Mouse (Mus musculus) forebrain, embryonic 11.5 days (tissue): ENCODE results near the gene Ctf1. TPM values are rescaled to one million over a fixed set of nuclear protein-coding genes. Genes with fewer than 3 reads are reported as not detected.

Source experiments
- ATAC-seq: fragments of 200-750 bp; cut with Nextera tagmentation; replicated peaks from 2 replicates; pipeline ENCODE4 v1.8.0; 2017; ENCODE audit warnings: moderate TSS enrichment; ENCODE audit not compliant: low FRiP score
- DNase-seq: peaks from one replicate; pipeline ENCODE4 v3.0.0-alpha.2; 2017; ENCODE audit warnings: low spot score
- H3K27ac ChIP-seq: fragments of 300-500 bp; sonication (generic); 2 replicates; pipeline ENCODE4 v1.5.1; 2014; ENCODE audit warnings: low read depth, low read length
- H3K27me3 ChIP-seq: fragments of 300-500 bp; sonication (generic); 2 replicates; pipeline ENCODE4 v1.6.1; 2014; ENCODE audit warnings: mild to moderate bottlenecking, low read length, mixed read lengths; ENCODE audit not compliant: control insufficient read depth, insufficient read depth
- H3K36me3 ChIP-seq: fragments of 300-500 bp; sonication (generic); 2 replicates; pipeline ENCODE4 v1.6.1; 2014; ENCODE audit warnings: mild to moderate bottlenecking, low read length, moderate library complexity, mixed read lengths; ENCODE audit not compliant: control insufficient read depth, insufficient read depth
- H3K4me1 ChIP-seq: fragments of 300-500 bp; sonication (generic); replicated peaks from 2 replicates; pipeline ENCODE4 v1.6.1; 2014; ENCODE audit warnings: low read length, mixed read lengths; ENCODE audit not compliant: control insufficient read depth, insufficient read depth
- H3K4me2 ChIP-seq: fragments of 300-500 bp; sonication (generic); 2 replicates; pipeline ENCODE4 v1.6.1; 2014; ENCODE audit warnings: low read depth, mild to moderate bottlenecking, low read length, moderate library complexity, mixed read lengths; ENCODE audit not compliant: severe bottlenecking
- H3K4me3 ChIP-seq: fragments of 300-500 bp; sonication (generic); 2 replicates; pipeline ENCODE4 v1.5.1; 2014; ENCODE audit warnings: low read depth, low read length
- H3K9ac ChIP-seq: fragments of 300-500 bp; sonication (generic); 2 replicates; pipeline ENCODE4 v1.6.1; 2014; ENCODE audit warnings: low read length
- H3K9me3 ChIP-seq: fragments of 300-500 bp; sonication (generic); 2 replicates; pipeline ENCODE4 v1.6.1; 2016; ENCODE audit warnings: low read length, mixed read lengths; ENCODE audit not compliant: control insufficient read depth
- WGBS: fragments of 180-500 bp; shearing (Covaris S2); extraction: QIAGEN DNeasy Blood & Tissue Kit; methylation state at CpG from one replicate; pipeline ENCODE4 v1.1.7; 2014; 5-methylcytosine and 5-hydroxymethylcytosine counted together
- polyA plus RNA-seq: library from polyadenylated mRNA; unstranded; fragments of >200 nt; fragmentation: Nextera tagmentation; extraction: Ambion mirVana; gene quantifications from 2 replicates; pipeline ENCODE4 v1.2.1, GENCODE M21; 2014

The Ctf1 gene
- polyA plus RNA-seq, 1 experiment from 2014 or later = 7.2 TPM

- H3K4me2 ChIP-seq = no peak overlapping the region
- H3K36me3 ChIP-seq = no peaks in the 10 kb centered on the region
- no peaks in the 10 kb centered on the region for H3K27me3 ChIP-seq
- WGBS = 89% methylated on average over 9 of the region's 9 CpGs
- no peaks in the 10 kb centered on the region for H3K9me3 ChIP-seq
- H3K4me3 ChIP-seq = no peak overlapping the region
- ATAC-seq (no peak), DNase-seq (no peak)
- no peak overlapping the region for H3K27ac ChIP-seq
- H3K9ac ChIP-seq = no peak overlapping the region
- no peaks in the 10 kb centered on the region for H3K4me1 ChIP-seq
These were observed 37.1 kb upstream of the Ctf1 start for GRCm38 (mm10) chr7:127675391-127675811.

GRCm38 (mm10) chr7:127677077-127677476, 35.5 kb upstream of the Ctf1 start:
- Histone ChIP-seq H3K4me2 (no peak overlapping the region), H3K9ac (no peak overlapping the region), H3K4me1 (no peaks in the 10 kb centered on the region), H3K27ac (no peak overlapping the region), H3K36me3 (no peaks in the 10 kb centered on the region), H3K27me3 (no peaks in the 10 kb centered on the region), H3K9me3 (no peaks in the 10 kb centered on the region), H3K4me3 (no peak overlapping the region)
- no peak for ATAC-seq
- peak; percentile 79 for DNase-seq
- 69% methylated on average over 6 of the region's 6 CpGs for WGBS

GRCm38 (mm10) chr7:127677609-127678008, 34.9 kb upstream of the Ctf1 start:
- ATAC-seq (no peak), DNase-seq (no peak)
- Histone ChIP-seq H3K4me1 (no peaks in the 10 kb centered on the region), H3K4me3 (no peak overlapping the region), H3K4me2 (no peak overlapping the region), H3K27ac (no peak overlapping the region), H3K9me3 (no peaks in the 10 kb centered on the region), H3K9ac (no peak overlapping the region), H3K36me3 (no peaks in the 10 kb centered on the region), H3K27me3 (no peaks in the 10 kb centered on the region)
- 91% methylated on average over 4 of the region's 4 CpGs for WGBS

GRCm38 (mm10) chr7:127678811-127679210, 33.7 kb upstream of the Ctf1 start:
- Histone ChIP-seq H3K4me2 (no peak overlapping the region), H3K9ac (no peak overlapping the region), H3K27ac (no peak overlapping the region), H3K27me3 (no peaks in the 10 kb centered on the region), H3K4me1 (no peaks in the 10 kb centered on the region), H3K36me3 (no peaks in the 10 kb centered on the region), H3K9me3 (no peaks in the 10 kb centered on the region), H3K4me3 (no peak overlapping the region)
- WGBS = 58% methylated on average over 2 of the region's 2 CpGs
- no peak for DNase-seq
- no peak for ATAC-seq

- Histone ChIP-seq H3K4me2 (no peak overlapping the region), H3K4me3 (no peak overlapping the region), H3K36me3 (no peaks in the 10 kb centered on the region), H3K4me1 (no peaks in the 10 kb centered on the region), H3K27me3 (no peaks in the 10 kb centered on the region), H3K9me3 (no peaks in the 10 kb centered on the region), H3K9ac (no peak overlapping the region), H3K27ac (no peak overlapping the region)
- ATAC-seq = no peak
- DNase-seq = no peak
- 91% methylated on average over 13 of the region's 13 CpGs for WGBS
These were observed 32.0 kb upstream of the Ctf1 start for GRCm38 (mm10) chr7:127680541-127680940.

- DNase-seq = no peak
- H3K9ac ChIP-seq = no peak overlapping the region
- no peak for ATAC-seq
- H3K4me1 ChIP-seq = no peaks in the 10 kb centered on the region
- H3K4me2 ChIP-seq = no peak overlapping the region
- 92% methylated on average over 8 of the region's 8 CpGs for WGBS
- H3K27me3 ChIP-seq = no peaks in the 10 kb centered on the region
- no peaks in the 10 kb centered on the region for H3K9me3 ChIP-seq
- H3K36me3 ChIP-seq = no peaks in the 10 kb centered on the region
- no peak overlapping the region for H3K4me3 ChIP-seq
- no peak overlapping the region for H3K27ac ChIP-seq
These were observed 30.5 kb upstream of the Ctf1 start for GRCm38 (mm10) chr7:127681888-127682553.

- Histone ChIP-seq H3K9ac (no peak overlapping the region), H3K4me2 (no peak overlapping the region), H3K4me3 (no peak overlapping the region), H3K4me1 (no peaks in the 10 kb centered on the region), H3K36me3 (no peaks in the 10 kb centered on the region), H3K27ac (no peak overlapping the region), H3K27me3 (no peaks in the 10 kb centered on the region), H3K9me3 (no peaks in the 10 kb centered on the region)
- WGBS = 88% methylated on average over 14 of the region's 14 CpGs
- DNase-seq = no peak
- ATAC-seq = no peak
These were observed 27.1 kb upstream of the Ctf1 start for GRCm38 (mm10) chr7:127685304-127686018.

GRCm38 (mm10) chr7:127686740-127687449, 25.6 kb upstream of the Ctf1 start:
- Histone ChIP-seq H3K4me1 (peaks cover 4% of the 10 kb centered on the region; the same call in 1 of the 2 replicates), H3K4me2 (no peak overlapping the region), H3K9me3 (no peaks in the 10 kb centered on the region), H3K27me3 (no peaks in the 10 kb centered on the region), H3K27ac (no peak overlapping the region), H3K36me3 (no peaks in the 10 kb centered on the region), H3K9ac (no peak overlapping the region), H3K4me3 (no peak overlapping the region)
- no peak for ATAC-seq
- no peak for DNase-seq
- WGBS = 86% methylated on average over 11 of the region's 11 CpGs
